Comparison of ENCODE assay signal across 16 mouse cellular contexts in genomic region chr6:82855401-82855800, GRCm38 (mm10).
DNase-seq lines count a peak whose midpoint lies in the region; ATAC-seq and TF ChIP-seq lines count a peak whose summit lies in the region.
"Had no signal": no experiment of that assay in that cellular context is flagged by ENCODE, and none has a peak within 500 bp of the region (broad histone marks: within the 10 kb centered on the region; RNA-seq: fewer than 3 reads in every experiment).

No protein-coding gene starts in this region.

- H3K27ac ChIP-seq in heart, adult 2 months: peak overlapping the region; percentile 47
- no peak overlapping the region for H3K27ac ChIP-seq in heart, embryonic 11.5 days (ENCODE audit: low read depth, low read length)
- H3K27ac ChIP-seq: embryonic facial prominence, embryonic 13.5 days; left cerebral cortex, adult 2 months; liver, embryonic 14.5 days; midbrain, embryonic 12.5 days had no signal

- no peak for TF ChIP-seq POLR2A in heart, adult 2 months (IDR thresholded peaks at IDR 0.05; ENCODE audit: insufficient read depth, low read depth, low read length)

- 65% methylated on average over 7 of the region's 7 CpGs for WGBS in heart, adult 2 months
- WGBS in heart, embryonic 11.5 days (ENCODE audit: insufficient replicate concordance): 69% methylated on average over 7 of the region's 7 CpGs

- H3K9ac ChIP-seq in heart, adult 2 months (ENCODE audit: low read depth, low read length): no peak overlapping the region
- H3K9ac ChIP-seq in heart, embryonic 11.5 days (ENCODE audit: low read depth, low read length): no peak overlapping the region
- H3K9ac ChIP-seq: embryonic facial prominence, embryonic 13.5 days; forebrain, postnatal 0 days; liver, embryonic 14.5 days; midbrain, embryonic 12.5 days had no signal

- no peak for TF ChIP-seq CTCF in heart, adult 2 months (IDR thresholded peaks at IDR 0.05)

- H3K9me3 ChIP-seq in heart, embryonic 11.5 days (replicated peaks; ENCODE audit: control insufficient read depth, low read length): no peaks in the 10 kb centered on the region
- H3K9me3 ChIP-seq: embryonic facial prominence, embryonic 13.5 days; midbrain, embryonic 12.5 days had no signal

- TF ChIP-seq EP300 in heart, adult 2 months (IDR thresholded peaks at IDR 0.05; ENCODE audit: insufficient read depth, low read depth, low read length): no peak

- DNase-seq in heart, adult 2 months: peak; percentile 50 to 57
- DNase-seq in R1 (ENCODE audit: low read depth, low spot score): peak; percentile 13
- DNase-seq in heart, adult 8-10 months (ENCODE audit: low spot score): peak; percentile 40
- DNase-seq in heart, postnatal 4 days: peak; percentile 14
- DNase-seq in cerebellum, postnatal 36 days: no peak
- no peak for DNase-seq in testis, postnatal 14 days (ENCODE audit: low spot score)
- DNase-seq: cerebellum, adult 18-20 months; forebrain, postnatal 0 days; lung, postnatal 10 days had no signal

- no peak overlapping the region for H3K4me2 ChIP-seq in heart, embryonic 11.5 days
- H3K4me2 ChIP-seq: embryonic facial prominence, embryonic 13.5 days; midbrain, embryonic 12.5 days had no signal

- no peak for ATAC-seq in heart, embryonic 11.5 days (replicated peaks; ENCODE audit: insufficient number of reproducible peaks, low FRiP score, low TSS enrichment)
- ATAC-seq: forebrain, postnatal 0 days; hindbrain, embryonic 16.5 days; intestine, postnatal 0 days had no signal

- intact Hi-C loops in heart, adult 2 months (cut with DNase I): no loop called here

- no peak overlapping the region for H3K4me3 ChIP-seq in heart, adult 2 months
- no peak overlapping the region for H3K4me3 ChIP-seq in heart, embryonic 11.5 days (ENCODE audit: low read depth, low read length)
- H3K4me3 ChIP-seq: embryonic facial prominence, embryonic 13.5 days; left cerebral cortex, adult 2 months; midbrain, embryonic 12.5 days had no signal

- no peaks in the 10 kb centered on the region for H3K27me3 ChIP-seq in heart, adult 2 months (ENCODE audit: control insufficient read depth, insufficient read depth, low read length)
- no peaks in the 10 kb centered on the region for H3K27me3 ChIP-seq in heart, embryonic 11.5 days (ENCODE audit: control insufficient read depth, insufficient read depth, low read length)
- H3K27me3 ChIP-seq: embryonic facial prominence, embryonic 13.5 days; midbrain, embryonic 12.5 days had no signal

- no peaks in the 10 kb centered on the region for H3K79me2 ChIP-seq in heart, adult 2 months (replicated peaks; ENCODE audit: control insufficient read depth, insufficient read depth, low read length)

- H3K36me3 ChIP-seq in heart, adult 2 months (ENCODE audit: control insufficient read depth, insufficient read depth, low read length): no peaks in the 10 kb centered on the region
- H3K36me3 ChIP-seq in heart, embryonic 11.5 days (ENCODE audit: control insufficient read depth, insufficient read depth, low read length): no peaks in the 10 kb centered on the region
- H3K36me3 ChIP-seq: embryonic facial prominence, embryonic 13.5 days; midbrain, embryonic 12.5 days had no signal

- peaks cover 5% of the 10 kb centered on the region; the same call in 1 of the 2 replicates for H3K4me1 ChIP-seq in heart, adult 2 months (ENCODE audit: control insufficient read depth, insufficient read depth, low read length)
- 0 out of 2 replicates have a peak, but pooled peaks cover 3% of the 10 kb centered on the region for H3K4me1 ChIP-seq in heart, embryonic 11.5 days (ENCODE audit: control insufficient read depth, insufficient read depth, low read length)
- H3K4me1 ChIP-seq: embryonic facial prominence, embryonic 13.5 days; midbrain, embryonic 12.5 days had no signal

Comparison
In these comparisons a context has a peak if more than half of its experiments do, and no peak if none do; other contexts are left out.
1. DNase-seq: peak in heart, adult 2 months (2 of 2), R1 (single experiment), heart, adult 8-10 months (single experiment) and heart, postnatal 4 days (single experiment); none in cerebellum, postnatal 36 days (0 of 2) and testis, postnatal 14 days (single experiment).